Mouse (Mus musculus) small intestine, adult 2 months (tissue): ENCODE data around the gene Gm44502.

Source experiments
- CTCF ChIP-seq: fragments of 200-500 bp; IDR thresholded peaks from 2 replicates; pipeline ENCODE4 v1.5.1; 2012; ENCODE audit warnings: low read depth, mild to moderate bottlenecking, control low read depth, inconsistent platforms, low read length, moderate library complexity, mixed read lengths; ENCODE audit not compliant: insufficient replicate concordance, insufficient read length; ENCODE audit errors: extremely low read depth
- POLR2A ChIP-seq: fragments of 200-500 bp; IDR thresholded peaks from 2 replicates; pipeline ENCODE4 v1.6.1; 2012; ENCODE audit warnings: low read depth, mild to moderate bottlenecking, control low read depth, inconsistent platforms, low read length, moderate library complexity

GRCm38 (mm10) chr15:89458942-89459341 lies 29.4 kb upstream of the Gm44502 start:
- TF ChIP-seq POLR2A (no peak), CTCF (no peak)
